Mouse (Mus musculus) hindbrain, embryonic 11.5 days (tissue): ENCODE results near the gene Armcx4. TPM values are rescaled to one million over a fixed set of nuclear protein-coding genes. Genes with fewer than 3 reads are reported as not detected.

Experiments
- ATAC-seq: fragments of 200-750 bp; cut with Nextera tagmentation; 2 replicates; pipeline ENCODE4 v1.8.0; 2017; ENCODE audit warnings: mild to moderate bottlenecking, moderate TSS enrichment, moderate library complexity; ENCODE audit not compliant: low FRiP score
- DNase-seq: peaks from one replicate; pipeline ENCODE4 v3.0.0-alpha.2; 2015; ENCODE audit warnings: low spot score
- H3K27ac ChIP-seq: fragments of 300-500 bp; sonication (generic); 2 replicates; pipeline ENCODE4 v1.5.1; 2014; ENCODE audit warnings: mild to moderate bottlenecking, low read depth, low read length
- H3K27me3 ChIP-seq: fragments of 300-500 bp; sonication (generic); 2 replicates; pipeline ENCODE4 v1.6.1; 2014; ENCODE audit warnings: mild to moderate bottlenecking, low read length, moderate library complexity, mixed read lengths; ENCODE audit not compliant: control insufficient read depth, insufficient read depth
- H3K36me3 ChIP-seq: fragments of 300-500 bp; sonication (generic); 2 replicates; pipeline ENCODE4 v1.6.1; 2014; ENCODE audit warnings: mild to moderate bottlenecking, low read length, moderate library complexity, mixed read lengths; ENCODE audit not compliant: control insufficient read depth, insufficient read depth
- H3K4me1 ChIP-seq: fragments of 300-500 bp; sonication (generic); replicated peaks from 2 replicates; pipeline ENCODE4 v1.6.1; 2014; ENCODE audit warnings: low read length, mixed read lengths; ENCODE audit not compliant: control insufficient read depth, insufficient read depth
- H3K4me2 ChIP-seq: fragments of 300-500 bp; sonication (generic); replicated peaks from 2 replicates; pipeline ENCODE4 v1.6.1; 2014; ENCODE audit warnings: mild to moderate bottlenecking, low read depth, low read length
- H3K4me3 ChIP-seq: fragments of 300-500 bp; sonication (generic); 2 replicates; pipeline ENCODE4 v1.5.1; 2014; ENCODE audit warnings: low read depth, low read length
- H3K9ac ChIP-seq: fragments of 300-500 bp; sonication (generic); 2 replicates; pipeline ENCODE4 v1.6.1; 2014; ENCODE audit warnings: low read depth, low read length
- H3K9me3 ChIP-seq: fragments of 300-500 bp; sonication (generic); 2 replicates; pipeline ENCODE4 v1.6.1; 2016; ENCODE audit warnings: low read length; ENCODE audit not compliant: control insufficient read depth
- WGBS: fragments of 180-500 bp; shearing (Covaris S2); extraction: QIAGEN DNeasy Blood & Tissue Kit; methylation state at CpG from one replicate; pipeline ENCODE4 v1.1.7; 2014; 5-methylcytosine and 5-hydroxymethylcytosine counted together
- polyA plus RNA-seq: library from polyadenylated mRNA; unstranded; fragments of >200 nt; fragmentation: Nextera tagmentation; extraction: Ambion mirVana; gene quantifications from 2 replicates; pipeline ENCODE4 v1.2.1, GENCODE M21; 2014

Armcx4 gene
- polyA plus RNA-seq: 6.1 and 8.1 TPM in 2 replicates

DNA sequence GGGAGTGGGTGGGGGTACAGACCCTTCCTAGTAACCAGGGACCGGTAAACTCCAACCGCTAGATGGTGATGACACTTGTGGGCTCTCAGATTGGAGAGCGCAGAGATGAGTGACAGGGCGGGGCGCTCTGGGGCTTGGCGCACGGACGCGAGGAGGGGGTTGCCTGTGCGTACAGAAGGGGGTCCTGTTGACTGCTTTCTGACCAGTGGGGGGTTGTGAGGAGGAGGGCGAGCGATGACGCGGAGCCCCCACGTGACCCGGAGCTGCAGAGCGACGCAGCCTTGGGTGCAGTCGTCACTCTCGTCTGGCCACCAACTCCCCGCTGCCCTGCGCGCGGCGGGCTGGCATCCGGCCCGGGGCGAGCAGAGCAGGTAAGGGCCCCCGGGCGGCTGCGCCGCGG, at the start of gene Armcx4:
TSS of gene Armcx4 (plus strand) at position 253 of the 400 bp plus-strand sequence.
- Histone ChIP-seq H3K4me1 (no peaks in the 10 kb centered on the region), H3K27me3 (no peaks in the 10 kb centered on the region), H3K36me3 (no peaks in the 10 kb centered on the region), H3K27ac (peak within 1 kb of the TSS; percentile 81), H3K9ac (peak within 1 kb of the TSS; percentile 65), H3K9me3 (no peaks in the 10 kb centered on the region), H3K4me3 (peak within 1 kb of the TSS; percentile 41), H3K4me2 (peak within 1 kb of the TSS; percentile 39)
- 23% methylated on average over 25 of the region's 33 CpGs for WGBS
- ATAC-seq (peak; percentile 95), DNase-seq (peak; percentile 83)

DNA sequence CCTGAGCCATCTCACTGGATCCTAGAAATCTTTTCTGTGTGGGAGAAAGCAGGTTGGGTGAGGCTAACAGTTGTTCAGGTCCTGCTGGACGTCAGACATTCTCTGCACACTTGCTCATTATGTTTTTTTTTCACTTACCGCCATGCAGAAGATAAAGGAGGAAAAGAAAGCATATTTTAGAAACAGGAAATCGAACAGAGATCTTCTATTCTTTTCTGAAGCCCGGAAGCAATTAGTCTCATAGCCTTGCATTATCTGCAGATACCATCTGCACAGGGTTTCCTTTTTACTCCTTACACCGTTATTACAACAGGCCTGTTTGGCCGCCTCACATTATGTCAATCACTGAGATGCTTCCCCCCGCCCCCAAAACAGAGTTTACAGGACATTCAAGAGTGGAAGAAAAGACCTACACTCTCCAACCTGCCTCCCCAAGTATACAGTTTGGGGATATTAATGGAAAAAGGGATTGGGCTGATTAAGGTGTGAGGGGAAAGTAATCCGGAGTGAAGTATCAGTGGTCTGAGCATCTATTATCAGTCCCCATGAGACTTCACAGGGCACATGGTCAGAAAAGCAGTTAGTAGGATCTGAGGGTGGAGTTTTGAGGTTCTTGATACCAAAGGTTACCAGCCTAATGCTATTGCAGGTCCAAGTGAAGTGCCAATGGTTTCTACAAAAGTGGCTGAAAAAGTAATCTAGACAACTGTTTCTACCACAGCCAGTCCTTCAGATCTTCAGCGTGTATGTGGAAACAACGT, 45.1 kb upstream of the Armcx4 start:
- H3K27ac ChIP-seq: no peak overlapping the region
- no peak overlapping the region for H3K9ac ChIP-seq
- 79% methylated on average over 10 of the region's 10 CpGs for WGBS
- ATAC-seq: no peak
- H3K9me3 ChIP-seq: no peaks in the 10 kb centered on the region
- H3K4me1 ChIP-seq: no peaks in the 10 kb centered on the region
- no peak overlapping the region for H3K4me2 ChIP-seq
- H3K27me3 ChIP-seq: no peaks in the 10 kb centered on the region
- H3K4me3 ChIP-seq: no peak overlapping the region
- H3K36me3 ChIP-seq: no peaks in the 10 kb centered on the region
- no peak for DNase-seq

DNA sequence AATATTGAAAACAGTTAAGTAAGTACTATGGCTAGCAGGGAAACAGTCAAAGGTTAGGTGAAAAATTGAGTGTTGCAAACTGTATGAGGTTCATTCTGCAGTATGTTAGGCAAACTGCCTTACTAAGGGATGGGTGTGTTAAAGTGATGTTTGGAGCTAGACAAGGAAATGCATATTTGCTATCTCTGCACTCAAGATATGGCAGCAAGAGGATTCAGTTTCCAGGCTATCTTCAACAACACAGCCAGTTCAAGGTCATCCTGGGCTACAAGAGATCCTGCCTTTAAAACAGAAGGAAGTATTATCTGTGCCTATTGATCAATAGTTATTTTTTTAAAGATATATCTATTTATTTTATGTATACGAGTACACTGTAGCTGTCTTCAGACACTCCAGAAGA, 40.0 kb upstream of the Armcx4 start:
- Histone ChIP-seq H3K4me2 (no peak overlapping the region), H3K27me3 (no peaks in the 10 kb centered on the region), H3K4me1 (no peaks in the 10 kb centered on the region), H3K4me3 (no peak overlapping the region), H3K36me3 (no peaks in the 10 kb centered on the region), H3K9me3 (no peaks in the 10 kb centered on the region), H3K27ac (no peak overlapping the region), H3K9ac (no peak overlapping the region)
- WGBS: 87% methylated on average over 1 of the region's 1 CpGs
- ATAC-seq (no peak), DNase-seq (no peak)

DNA sequence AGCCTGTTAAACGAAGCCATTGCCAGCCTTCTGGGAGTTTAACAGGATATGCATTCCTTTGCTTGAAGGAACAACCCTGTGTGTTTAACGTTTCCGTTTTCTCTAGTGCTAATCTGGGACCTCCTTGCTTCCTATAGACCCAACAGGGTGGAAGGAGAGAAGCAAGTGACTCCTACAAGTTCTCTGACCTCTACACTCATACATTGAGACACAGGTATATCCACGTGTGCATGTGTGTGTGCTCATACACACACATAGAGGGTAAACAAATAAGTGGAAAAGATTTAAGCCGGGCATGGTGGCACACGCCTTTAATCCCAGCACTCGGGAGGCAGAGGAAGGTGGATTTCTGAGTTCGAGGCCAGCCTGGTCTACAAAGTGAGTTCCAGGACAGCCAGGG, 38.9 kb upstream of the Armcx4 start:
- H3K4me3 ChIP-seq: no peak overlapping the region
- H3K36me3 ChIP-seq: no peaks in the 10 kb centered on the region
- no peak for ATAC-seq
- no peaks in the 10 kb centered on the region for H3K4me1 ChIP-seq
- H3K27me3 ChIP-seq: no peaks in the 10 kb centered on the region
- H3K9me3 ChIP-seq: no peaks in the 10 kb centered on the region
- H3K27ac ChIP-seq: no peak overlapping the region
- H3K9ac ChIP-seq: no peak overlapping the region
- WGBS: 75% methylated on average over 8 of the region's 8 CpGs
- no peak for DNase-seq
- no peak overlapping the region for H3K4me2 ChIP-seq

DNA sequence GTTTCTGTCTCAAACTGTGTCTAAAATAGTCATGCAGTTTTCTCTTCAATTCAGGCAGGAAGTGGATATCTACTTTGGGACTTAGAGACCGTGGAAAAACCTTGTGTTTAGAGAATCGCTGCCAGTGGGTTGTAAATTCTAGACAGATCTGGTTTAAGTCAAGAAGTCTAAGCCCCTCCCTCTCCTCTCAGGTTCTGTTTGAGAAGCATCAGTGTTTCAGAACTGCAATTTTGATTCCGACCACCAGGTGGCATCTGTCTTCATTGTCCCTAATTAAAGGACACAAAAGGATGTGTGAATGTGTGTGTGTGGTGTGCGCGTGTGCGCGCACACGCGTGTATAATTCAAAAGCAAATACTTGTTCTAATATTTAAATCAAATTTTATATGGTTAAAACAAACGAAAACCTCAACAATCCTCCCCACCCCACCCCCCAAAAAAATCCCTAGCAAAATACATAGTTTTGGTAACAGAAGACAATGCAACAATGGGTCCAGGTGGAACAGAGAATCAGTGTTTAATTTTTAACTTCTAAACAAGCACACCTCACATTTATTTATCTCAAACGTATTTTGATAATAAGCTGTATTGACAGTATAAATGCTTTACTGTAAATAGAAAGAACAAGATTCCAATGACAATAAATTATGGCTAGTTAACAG, 38.2 kb upstream of the Armcx4 start:
- H3K4me2 ChIP-seq: no peak overlapping the region
- H3K36me3 ChIP-seq: no peaks in the 10 kb centered on the region
- H3K4me3 ChIP-seq: no peak overlapping the region
- WGBS: 20% methylated on average over 11 of the region's 11 CpGs
- H3K27ac ChIP-seq: no peak overlapping the region
- no peaks in the 10 kb centered on the region for H3K27me3 ChIP-seq
- no peaks in the 10 kb centered on the region for H3K9me3 ChIP-seq
- ATAC-seq (peak; percentile 45; the same call in 1 of the 2 replicates), DNase-seq (peak; percentile 88)
- no peaks in the 10 kb centered on the region for H3K4me1 ChIP-seq
- H3K9ac ChIP-seq: no peak overlapping the region

DNA sequence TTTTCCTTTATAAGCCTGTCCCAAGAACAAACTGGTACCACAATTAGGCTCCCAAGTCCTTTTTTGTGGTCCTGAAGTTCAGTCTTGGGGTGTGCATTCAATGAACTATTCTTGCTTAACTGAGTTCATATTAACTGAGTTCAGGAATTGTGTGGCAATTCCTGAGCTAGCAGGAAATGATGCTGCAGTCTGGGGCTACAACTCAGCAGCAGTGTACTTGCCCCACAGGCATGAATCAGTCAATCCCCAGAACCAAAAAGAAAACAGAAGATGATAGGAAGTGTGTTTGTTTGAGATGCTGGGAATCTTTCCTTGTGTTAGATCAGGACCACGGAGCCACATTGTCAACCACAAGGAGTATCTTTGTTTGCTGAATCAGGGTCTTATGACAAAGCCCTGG, 34.3 kb upstream of the Armcx4 start:
- ATAC-seq (no peak), DNase-seq (no peak)
- H3K4me3 ChIP-seq: no peak overlapping the region
- no peaks in the 10 kb centered on the region for H3K27me3 ChIP-seq
- H3K4me2 ChIP-seq: no peak overlapping the region
- H3K9ac ChIP-seq: no peak overlapping the region
- 73% methylated on average over 1 of the region's 1 CpGs for WGBS
- no peak overlapping the region for H3K27ac ChIP-seq
- no peaks in the 10 kb centered on the region for H3K36me3 ChIP-seq
- H3K9me3 ChIP-seq: no peaks in the 10 kb centered on the region
- no peaks in the 10 kb centered on the region for H3K4me1 ChIP-seq

DNA sequence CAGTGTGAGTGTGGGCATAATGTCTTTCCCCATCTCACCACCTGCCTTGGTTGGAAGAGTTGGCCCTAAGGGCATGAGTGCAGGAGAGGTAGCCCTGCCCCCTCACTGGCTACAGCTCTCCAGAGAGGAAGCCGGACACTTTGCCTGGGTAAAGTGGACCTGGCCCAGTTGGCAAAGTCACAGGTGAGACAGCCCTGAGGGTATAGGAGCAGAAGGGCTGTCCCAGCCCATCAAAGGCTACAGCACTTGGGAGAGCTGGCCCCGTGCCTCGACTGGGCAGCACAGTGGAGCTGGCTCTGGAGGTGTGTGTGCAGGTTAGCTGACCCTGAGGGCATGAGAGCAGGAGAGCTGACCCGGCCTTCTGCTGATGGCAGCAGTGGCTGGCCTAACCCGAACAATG, 24.7 kb upstream of the Armcx4 start:
- H3K9me3 ChIP-seq: no peaks in the 10 kb centered on the region
- H3K4me1 ChIP-seq: no peaks in the 10 kb centered on the region
- no peak for DNase-seq
- H3K27me3 ChIP-seq: peaks cover 2% of the 10 kb centered on the region; the same call in 1 of the 2 replicates
- no peak overlapping the region for H3K9ac ChIP-seq
- no peak overlapping the region for H3K27ac ChIP-seq
- no peak for ATAC-seq
- no peaks in the 10 kb centered on the region for H3K36me3 ChIP-seq
- H3K4me2 ChIP-seq: no peak overlapping the region
- WGBS: 90% methylated on average over 5 of the region's 5 CpGs
- H3K4me3 ChIP-seq: no peak overlapping the region

DNA sequence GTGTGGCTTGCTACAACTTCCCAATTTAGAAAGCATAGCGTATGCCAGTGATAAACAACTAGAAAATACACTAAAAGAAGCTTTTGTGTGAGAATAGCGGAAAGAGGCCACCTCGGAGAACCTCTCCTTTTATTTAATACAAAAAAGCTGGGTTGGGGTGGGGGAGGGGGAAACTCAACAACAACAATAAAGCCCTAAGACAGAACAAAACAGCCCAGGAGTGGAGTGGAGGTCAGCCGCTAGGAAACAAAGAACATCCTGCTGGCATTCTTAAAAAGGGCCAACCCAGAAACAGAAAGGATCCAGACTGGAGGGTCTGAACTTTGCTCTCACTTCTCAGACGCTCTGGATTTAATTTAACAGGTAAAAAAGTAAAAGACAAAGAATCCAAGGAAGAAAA, 11.3 kb upstream of the Armcx4 start:
- DNase-seq (peak; percentile 45), ATAC-seq (peak; percentile 61)
- no peak overlapping the region for H3K27ac ChIP-seq
- H3K4me1 ChIP-seq: no peaks in the 10 kb centered on the region
- H3K27me3 ChIP-seq: no peaks in the 10 kb centered on the region
- H3K36me3 ChIP-seq: no peaks in the 10 kb centered on the region
- no peaks in the 10 kb centered on the region for H3K9me3 ChIP-seq
- 27% methylated on average over 5 of the region's 5 CpGs for WGBS
- no peak overlapping the region for H3K9ac ChIP-seq
- H3K4me2 ChIP-seq: no peak overlapping the region
- H3K4me3 ChIP-seq: no peak overlapping the region

DNA sequence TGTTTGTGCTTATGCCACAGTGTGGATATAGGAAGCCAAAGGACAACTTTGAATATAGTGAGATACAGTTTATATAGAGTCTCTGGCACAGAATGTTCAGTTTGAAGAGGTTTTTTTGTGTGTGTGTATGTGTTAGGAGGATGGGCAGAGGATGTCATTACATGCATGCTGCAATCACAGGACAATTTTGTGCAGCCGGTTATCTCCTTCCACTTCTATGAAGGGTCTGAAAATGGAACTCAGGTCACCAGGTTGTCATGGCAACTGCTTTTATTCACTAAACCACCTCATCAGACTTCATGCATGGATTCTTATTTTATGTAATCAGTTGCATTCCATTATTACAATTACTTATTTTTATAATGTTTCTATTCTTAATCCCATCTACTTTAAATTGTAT, 10.4 kb upstream of the Armcx4 start:
- H3K27me3 ChIP-seq: no peaks in the 10 kb centered on the region
- no peaks in the 10 kb centered on the region for H3K4me1 ChIP-seq
- ATAC-seq (no peak), DNase-seq (no peak)
- no peak overlapping the region for H3K27ac ChIP-seq
- no peaks in the 10 kb centered on the region for H3K36me3 ChIP-seq
- no peak overlapping the region for H3K9ac ChIP-seq
- H3K9me3 ChIP-seq: no peaks in the 10 kb centered on the region
- no peak overlapping the region for H3K4me2 ChIP-seq
- H3K4me3 ChIP-seq: no peak overlapping the region
- WGBS: 27% methylated on average over 1 of the region's 1 CpGs
